Mouse (Mus musculus): ENCODE results near the gene Cavin3. TPM values are rescaled to one million over a fixed set of nuclear protein-coding genes. Genes with fewer than 3 reads are reported as not detected.
A peak's percentile ranks its signal among the peaks of the same experiment; 100 is the strongest.

Gene Cavin3
- polyA plus RNA-seq, 1 experiment from 2014 or later, result 113 TPM

- no peak for ATAC-seq (ENCODE audit: insufficient number of reproducible peaks, insufficient read depth, low FRiP score, low read depth)
- Histone ChIP-seq H3K9me3 (ENCODE audit: control insufficient read depth, low read depth, low read length) (no peaks in the 10 kb centered on the region), H3K36me3 (ENCODE audit: control insufficient read depth, insufficient read depth, low read length) (no peaks in the 10 kb centered on the region), H3K4me1 (ENCODE audit: control insufficient read depth, insufficient read depth, low read length) (peaks cover 5% of the 10 kb centered on the region), H3K4me3 (ENCODE audit: low read depth, low read length) (no peak overlapping the region), H3K9ac (replicated peaks; ENCODE audit: low read depth, low read length) (no peak overlapping the region), H3K27me3 (ENCODE audit: control insufficient read depth, insufficient read depth, low read length) (no peaks in the 10 kb centered on the region), H3K4me2 (replicated peaks; ENCODE audit: low read depth, low read length) (no peak overlapping the region), H3K27ac (ENCODE audit: low read length) (no peak overlapping the region)
- WGBS, result 81% methylated on average over 6 of the region's 6 CpGs
These were observed 5.2 kb upstream of the Cavin3 start for GRCm38 (mm10) chr7:105487104-105487876.

GRCm38 (mm10) chr7:105485029-105485428 lies 2.9 kb upstream of the Cavin3 start:
- Histone ChIP-seq H3K4me2 (replicated peaks; ENCODE audit: low read depth, low read length) (no peak overlapping the region), H3K9me3 (ENCODE audit: control insufficient read depth, low read depth, low read length) (no peaks in the 10 kb centered on the region), H3K27ac (ENCODE audit: low read length) (no peak overlapping the region), H3K27me3 (ENCODE audit: control insufficient read depth, insufficient read depth, low read length) (no peaks in the 10 kb centered on the region), H3K9ac (replicated peaks; ENCODE audit: low read depth, low read length) (no peak overlapping the region), H3K36me3 (ENCODE audit: control insufficient read depth, insufficient read depth, low read length) (no peaks in the 10 kb centered on the region), H3K4me3 (ENCODE audit: low read depth, low read length) (no peak overlapping the region), H3K4me1 (ENCODE audit: control insufficient read depth, insufficient read depth, low read length) (peaks cover 13% of the 10 kb centered on the region)
- WGBS, result 56% methylated on average over 5 of the region's 5 CpGs
- ATAC-seq (ENCODE audit: insufficient number of reproducible peaks, insufficient read depth, low FRiP score, low read depth), result no peak

GRCm38 (mm10) chr7:105482426-105482825 lies 326 bp upstream of the Cavin3 start:
- Histone ChIP-seq H3K36me3 (ENCODE audit: control insufficient read depth, insufficient read depth, low read length) (no peaks in the 10 kb centered on the region), H3K4me1 (ENCODE audit: control insufficient read depth, insufficient read depth, low read length) (peaks cover 13% of the 10 kb centered on the region), H3K9ac (replicated peaks; ENCODE audit: low read depth, low read length) (no peak overlapping the region), H3K27ac (ENCODE audit: low read length) (peak overlapping the region; percentile 71), H3K27me3 (ENCODE audit: control insufficient read depth, insufficient read depth, low read length) (no peaks in the 10 kb centered on the region), H3K4me2 (replicated peaks; ENCODE audit: low read depth, low read length) (peak overlapping the region; percentile 66), H3K4me3 (ENCODE audit: low read depth, low read length) (peak overlapping the region; percentile 40; the same call in 1 of the 2 replicates), H3K9me3 (ENCODE audit: control insufficient read depth, low read depth, low read length) (no peaks in the 10 kb centered on the region)
- 33% methylated on average over 8 of the region's 8 CpGs for WGBS
- peak; percentile 77 for ATAC-seq (ENCODE audit: insufficient number of reproducible peaks, insufficient read depth, low FRiP score, low read depth)

- 0 out of 2 replicates have a peak, but pooled peaks have one; percentile 1 for ATAC-seq (ENCODE audit: insufficient number of reproducible peaks, insufficient read depth, low FRiP score, low read depth)
- peak overlapping the region; percentile 40 for H3K4me3 ChIP-seq (ENCODE audit: low read depth, low read length)
- H3K4me1 ChIP-seq (ENCODE audit: control insufficient read depth, insufficient read depth, low read length), result peaks cover 13% of the 10 kb centered on the region
- no peaks in the 10 kb centered on the region for H3K36me3 ChIP-seq (ENCODE audit: control insufficient read depth, insufficient read depth, low read length)
- no peaks in the 10 kb centered on the region for H3K27me3 ChIP-seq (ENCODE audit: control insufficient read depth, insufficient read depth, low read length)
- peak overlapping the region; percentile 66 for H3K4me2 ChIP-seq (replicated peaks; ENCODE audit: low read depth, low read length)
- H3K9ac ChIP-seq (replicated peaks; ENCODE audit: low read depth, low read length), result peak overlapping the region; percentile 63; the same call in 1 of the 2 replicates
- H3K27ac ChIP-seq (ENCODE audit: low read length), result peak overlapping the region; percentile 71
- WGBS, result 61% methylated on average over 23 of the region's 23 CpGs
- no peaks in the 10 kb centered on the region for H3K9me3 ChIP-seq (ENCODE audit: control insufficient read depth, low read depth, low read length)
These were observed 1.3 kb downstream of the Cavin3 start for GRCm38 (mm10) chr7:105480561-105481504.

GRCm38 (mm10) chr7:105480081-105480480 lies 2.0 kb downstream of the Cavin3 start:
- H3K4me1 ChIP-seq (ENCODE audit: control insufficient read depth, insufficient read depth, low read length), result peaks cover 13% of the 10 kb centered on the region
- H3K9me3 ChIP-seq (ENCODE audit: control insufficient read depth, low read depth, low read length), result no peaks in the 10 kb centered on the region
- no peak overlapping the region for H3K9ac ChIP-seq (replicated peaks; ENCODE audit: low read depth, low read length)
- no peak overlapping the region for H3K4me3 ChIP-seq (ENCODE audit: low read depth, low read length)
- no peaks in the 10 kb centered on the region for H3K27me3 ChIP-seq (ENCODE audit: control insufficient read depth, insufficient read depth, low read length)
- no peaks in the 10 kb centered on the region for H3K36me3 ChIP-seq (ENCODE audit: control insufficient read depth, insufficient read depth, low read length)
- no peak for ATAC-seq (ENCODE audit: insufficient number of reproducible peaks, insufficient read depth, low FRiP score, low read depth)
- peak overlapping the region; percentile 71; the same call in 1 of the 2 replicates for H3K27ac ChIP-seq (ENCODE audit: low read length)
- peak overlapping the region; percentile 66; the same call in 1 of the 2 replicates for H3K4me2 ChIP-seq (replicated peaks; ENCODE audit: low read depth, low read length)
- WGBS, result 65% methylated on average over 5 of the region's 5 CpGs

- ATAC-seq (ENCODE audit: insufficient number of reproducible peaks, insufficient read depth, low FRiP score, low read depth), result no peak
- 88% methylated on average over 6 of the region's 6 CpGs for WGBS
These were observed 2.9 kb downstream of the Cavin3 start for GRCm38 (mm10) chr7:105479232-105479631.

GRCm38 (mm10) chr7:105478344-105478743 lies 3.8 kb downstream of the Cavin3 start:
- WGBS, result 83% methylated on average over 8 of the region's 8 CpGs
- no peaks in the 10 kb centered on the region for H3K9me3 ChIP-seq (ENCODE audit: control insufficient read depth, low read depth, low read length)

More at GRCm38 (mm10) chr7:105479232-105479631, 2.9 kb downstream of the Cavin3 start:
- no peak overlapping the region for H3K27ac ChIP-seq (ENCODE audit: low read length)
- no peak overlapping the region for H3K4me2 ChIP-seq (replicated peaks; ENCODE audit: low read depth, low read length)
- no peak overlapping the region for H3K4me3 ChIP-seq (ENCODE audit: low read depth, low read length)
- no peaks in the 10 kb centered on the region for H3K36me3 ChIP-seq (ENCODE audit: control insufficient read depth, insufficient read depth, low read length)
- peaks cover 13% of the 10 kb centered on the region for H3K4me1 ChIP-seq (ENCODE audit: control insufficient read depth, insufficient read depth, low read length)
- no peak overlapping the region for H3K9ac ChIP-seq (replicated peaks; ENCODE audit: low read depth, low read length)
- H3K27me3 ChIP-seq (ENCODE audit: control insufficient read depth, insufficient read depth, low read length), result no peaks in the 10 kb centered on the region
- H3K9me3 ChIP-seq (ENCODE audit: control insufficient read depth, low read depth, low read length), result no peaks in the 10 kb centered on the region

GRCm38 (mm10) chr7:105477841-105478240 lies 4.3 kb downstream of the Cavin3 start:
- Histone ChIP-seq H3K36me3 (ENCODE audit: control insufficient read depth, insufficient read depth, low read length) (no peaks in the 10 kb centered on the region), H3K27me3 (ENCODE audit: control insufficient read depth, insufficient read depth, low read length) (no peaks in the 10 kb centered on the region), H3K4me3 (ENCODE audit: low read depth, low read length) (no peak overlapping the region), H3K9ac (replicated peaks; ENCODE audit: low read depth, low read length) (no peak overlapping the region), H3K9me3 (ENCODE audit: control insufficient read depth, low read depth, low read length) (no peaks in the 10 kb centered on the region), H3K4me2 (replicated peaks; ENCODE audit: low read depth, low read length) (no peak overlapping the region), H3K27ac (ENCODE audit: low read length) (no peak overlapping the region), H3K4me1 (ENCODE audit: control insufficient read depth, insufficient read depth, low read length) (peaks cover 13% of the 10 kb centered on the region)
- no peak for ATAC-seq (ENCODE audit: insufficient number of reproducible peaks, insufficient read depth, low FRiP score, low read depth)
- WGBS, result 62% methylated on average over 3 of the region's 3 CpGs

More at GRCm38 (mm10) chr7:105478344-105478743, 3.8 kb downstream of the Cavin3 start:
- H3K27me3 ChIP-seq (ENCODE audit: control insufficient read depth, insufficient read depth, low read length), result no peaks in the 10 kb centered on the region
- H3K4me2 ChIP-seq (replicated peaks; ENCODE audit: low read depth, low read length), result no peak overlapping the region
- H3K36me3 ChIP-seq (ENCODE audit: control insufficient read depth, insufficient read depth, low read length), result no peaks in the 10 kb centered on the region
- ATAC-seq (ENCODE audit: insufficient number of reproducible peaks, insufficient read depth, low FRiP score, low read depth), result no peak
- no peak overlapping the region for H3K4me3 ChIP-seq (ENCODE audit: low read depth, low read length)
- H3K9ac ChIP-seq (replicated peaks; ENCODE audit: low read depth, low read length), result no peak overlapping the region
- H3K4me1 ChIP-seq (ENCODE audit: control insufficient read depth, insufficient read depth, low read length), result peaks cover 13% of the 10 kb centered on the region
- H3K27ac ChIP-seq (ENCODE audit: low read length), result no peak overlapping the region

All from stomach, embryonic 14.5 days (tissue).